Mouse (Mus musculus) liver, postnatal 0 days (tissue): ENCODE data around the gene Mlx. TPM values are rescaled to one million over a fixed set of nuclear protein-coding genes. Genes with fewer than 3 reads are reported as not detected.
A peak's percentile ranks its signal among the peaks of the same experiment; 100 is the strongest.

Experiments used
- ATAC-seq: fragments of 200-750 bp; cut with Nextera tagmentation; 2 replicates; pipeline ENCODE4 v1.8.0; 2017; ENCODE audit warnings: mild to moderate bottlenecking, moderate library complexity
- DNase-seq: peaks from one replicate; pipeline ENCODE4 v3.0.0-alpha.2; 2016
- H3K27ac ChIP-seq: fragments of 300-500 bp; sonication (generic); 2 replicates; pipeline ENCODE4 v1.5.1; 2014; ENCODE audit warnings: antibody characterized with exemption, moderate library complexity, mild to moderate bottlenecking, low read depth
- H3K27me3 ChIP-seq: fragments of 300-500 bp; sonication (generic); 2 replicates; pipeline ENCODE4 v1.6.1; 2014; ENCODE audit warnings: low read length, control low read depth, mixed read lengths; ENCODE audit not compliant: insufficient read depth
- H3K36me3 ChIP-seq: fragments of 300-500 bp; sonication (generic); replicated peaks from 2 replicates; pipeline ENCODE4 v1.6.1; 2014; ENCODE audit warnings: mild to moderate bottlenecking, control low read depth, low read length, moderate library complexity, mixed read lengths; ENCODE audit not compliant: insufficient read depth
- H3K4me1 ChIP-seq: fragments of 300-500 bp; sonication (generic); 2 replicates; pipeline ENCODE4 v1.6.1; 2014; ENCODE audit warnings: antibody characterized with exemption, mild to moderate bottlenecking, control low read depth; ENCODE audit not compliant: insufficient read depth
- H3K4me2 ChIP-seq: fragments of 300-500 bp; sonication (generic); 2 replicates; pipeline ENCODE4 v1.6.1; 2014; ENCODE audit warnings: low read depth, mild to moderate bottlenecking, low read length, moderate library complexity, mixed read lengths
- H3K4me3 ChIP-seq: fragments of 300-500 bp; sonication (generic); 2 replicates; pipeline ENCODE4 v1.5.1; 2014; ENCODE audit warnings: low read depth, low read length
- H3K9ac ChIP-seq: fragments of 300-500 bp; sonication (generic); replicated peaks from 2 replicates; pipeline ENCODE4 v1.6.1; 2014; ENCODE audit warnings: mild to moderate bottlenecking, moderate library complexity
- H3K9me3 ChIP-seq: fragments of 300-500 bp; sonication (generic); 2 replicates; pipeline ENCODE4 v1.6.1; 2016; ENCODE audit warnings: mild to moderate bottlenecking, control low read depth, low read length, mixed read lengths
- CTCF ChIP-seq: sonication (generic); IDR thresholded peaks from 2 replicates; pipeline ENCODE4 v1.5.1; 2016; ENCODE audit warnings: antibody characterized with exemption, low read depth
- EP300 ChIP-seq: IDR thresholded peaks from 2 replicates; pipeline ENCODE4 v1.6.1; 2016; ENCODE audit warnings: antibody characterized with exemption, low read depth, mild to moderate bottlenecking
- WGBS: fragments of 180-500 bp; shearing (Covaris S2); extraction: QIAGEN DNeasy Blood & Tissue Kit; methylation state at CpG from one replicate; pipeline ENCODE4 v1.1.7; 2014; ENCODE audit not compliant: insufficient replicate concordance; 5-methylcytosine and 5-hydroxymethylcytosine counted together
- polyA plus RNA-seq: library from polyadenylated mRNA; unstranded; fragments of >200 nt; fragmentation: Nextera tagmentation; extraction: Ambion mirVana; gene quantifications from 2 replicates; pipeline ENCODE4 v1.2.1, GENCODE M21; 2015

The Mlx gene
- polyA plus RNA-seq, 1 experiment from 2014 or later: 24.1 TPM

GRCm38 (mm10) chr11:101085617-101086322 is 1.3 kb upstream of the Mlx start:
- no peaks in the 10 kb centered on the region for H3K9me3 ChIP-seq
- H3K36me3 ChIP-seq: peaks cover 34% of the 10 kb centered on the region
- peaks cover 46% of the 10 kb centered on the region for H3K4me1 ChIP-seq
- WGBS: 89% methylated on average over 18 of the region's 18 CpGs
- DNase-seq: no peak
- TF ChIP-seq CTCF (no peak), EP300 (no peak)
- H3K4me3 ChIP-seq: no peak overlapping the region
- H3K27me3 ChIP-seq: no peaks in the 10 kb centered on the region
- no peak overlapping the region for H3K27ac ChIP-seq
- H3K9ac ChIP-seq: no peak overlapping the region
- H3K4me2 ChIP-seq: no peak overlapping the region
- no peak for ATAC-seq

GRCm38 (mm10) chr11:101086323-101086674 is 778 bp upstream of the Mlx start:
- Histone ChIP-seq H3K9me3 (no peaks in the 10 kb centered on the region), H3K27me3 (no peaks in the 10 kb centered on the region), H3K9ac (peak overlapping the region; percentile 86; the same call in 1 of the 2 replicates), H3K27ac (peak overlapping the region; percentile 87), H3K4me3 (peak overlapping the region; percentile 80; the same call in 1 of the 2 replicates), H3K4me2 (peak overlapping the region; percentile 98), H3K4me1 (peaks cover 44% of the 10 kb centered on the region), H3K36me3 (peaks cover 39% of the 10 kb centered on the region)
- ATAC-seq (no peak), DNase-seq (no peak)
- TF ChIP-seq CTCF: no peak
- TF ChIP-seq EP300: no peak
- WGBS: 76% methylated on average over 6 of the region's 6 CpGs

DNA sequence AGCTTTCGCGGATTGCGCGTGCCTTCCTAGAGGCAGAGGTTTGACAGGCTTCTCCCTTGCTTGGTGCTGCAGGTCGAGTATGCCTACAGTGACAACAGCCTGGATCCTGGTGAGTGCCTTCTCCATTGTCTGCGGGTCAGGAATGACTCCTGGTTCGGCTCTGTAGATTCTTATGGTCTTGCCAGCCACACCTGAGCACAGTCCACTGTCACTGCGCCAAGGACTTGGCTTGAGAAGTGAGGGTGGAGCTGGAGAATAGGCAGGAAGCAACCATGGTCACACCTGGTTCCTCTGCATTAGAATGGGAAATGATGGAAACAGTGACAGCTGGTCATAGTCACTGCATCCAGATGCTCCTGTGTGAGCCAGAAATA is 592 bp downstream of the Mlx start:
- Histone ChIP-seq H3K9me3 (no peaks in the 10 kb centered on the region), H3K27me3 (no peaks in the 10 kb centered on the region), H3K36me3 (peaks cover 53% of the 10 kb centered on the region), H3K4me3 (peak overlapping the region; percentile 80), H3K9ac (peak overlapping the region; percentile 86), H3K27ac (peak overlapping the region; percentile 87), H3K4me1 (peaks cover 35% of the 10 kb centered on the region), H3K4me2 (peak overlapping the region; percentile 98)
- TF ChIP-seq EP300: no peak
- no peak for TF ChIP-seq CTCF
- ATAC-seq (no peak), DNase-seq (no peak)
- WGBS: 8% methylated on average over 8 of the region's 8 CpGs

DNA sequence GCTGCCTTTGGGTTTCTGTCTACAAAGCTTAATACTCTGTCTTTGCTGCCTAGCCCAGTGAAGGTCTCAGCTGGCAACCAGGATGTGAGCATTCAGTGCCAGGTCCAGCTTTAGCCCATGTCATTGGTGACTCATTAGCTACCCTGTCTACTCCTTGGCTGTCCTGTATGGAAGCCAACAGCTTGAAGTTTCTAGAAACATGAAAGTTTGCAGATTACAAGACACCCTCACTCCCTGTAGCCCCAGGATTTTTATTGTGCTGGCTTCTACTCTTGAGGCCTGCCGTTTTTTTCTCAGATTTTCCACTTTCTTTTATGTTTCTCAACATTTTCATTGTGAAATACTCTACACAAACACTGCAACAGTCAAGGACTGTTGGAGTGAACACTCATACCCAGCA is 2.9 kb downstream of the Mlx start:
- H3K27ac ChIP-seq: no peak overlapping the region
- TF ChIP-seq EP300 (no peak), CTCF (no peak)
- H3K4me3 ChIP-seq: no peak overlapping the region
- no peak for ATAC-seq
- H3K27me3 ChIP-seq: no peaks in the 10 kb centered on the region
- no peak overlapping the region for H3K4me2 ChIP-seq
- 60% methylated on average over 1 of the region's 1 CpGs for WGBS
- peaks cover 56% of the 10 kb centered on the region for H3K36me3 ChIP-seq
- no peak overlapping the region for H3K9ac ChIP-seq
- peaks cover 26% of the 10 kb centered on the region for H3K4me1 ChIP-seq
- DNase-seq: no peak
- no peaks in the 10 kb centered on the region for H3K9me3 ChIP-seq

DNA sequence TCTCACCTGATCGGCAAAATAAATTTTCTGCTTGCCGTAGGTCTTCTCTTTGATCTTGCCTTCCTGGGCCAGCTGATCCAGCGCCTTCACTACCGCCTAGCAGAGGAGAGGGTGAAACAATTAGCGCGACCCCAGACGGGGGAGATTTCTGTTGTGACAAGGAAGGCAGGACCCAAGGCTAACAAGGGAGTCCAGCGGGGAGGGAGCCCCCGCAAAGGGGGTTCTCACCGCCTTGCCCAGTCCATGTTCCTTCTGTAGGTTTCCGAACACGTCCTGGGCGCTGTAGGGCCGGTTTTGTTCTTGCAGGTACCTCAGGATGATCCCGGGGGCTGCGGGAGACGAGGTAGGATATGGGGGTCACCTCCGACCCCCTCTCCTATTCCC is 7.8 kb downstream of the Mlx start:
- no peaks in the 10 kb centered on the region for H3K27me3 ChIP-seq
- H3K9ac ChIP-seq: peak overlapping the region; percentile 82
- H3K36me3 ChIP-seq: peaks cover 69% of the 10 kb centered on the region
- TF ChIP-seq EP300 (no peak), CTCF (no peak)
- H3K4me1 ChIP-seq: peaks cover 12% of the 10 kb centered on the region
- WGBS: 1% methylated on average over 18 of the region's 18 CpGs
- H3K4me2 ChIP-seq: peak overlapping the region; percentile 83
- no peak for DNase-seq
- 0 out of 2 replicates have a peak overlapping the region, but pooled peaks have one; percentile 97 for H3K27ac ChIP-seq
- no peaks in the 10 kb centered on the region for H3K9me3 ChIP-seq
- ATAC-seq: peak; percentile 5
- H3K4me3 ChIP-seq: peak overlapping the region; percentile 76

DNA sequence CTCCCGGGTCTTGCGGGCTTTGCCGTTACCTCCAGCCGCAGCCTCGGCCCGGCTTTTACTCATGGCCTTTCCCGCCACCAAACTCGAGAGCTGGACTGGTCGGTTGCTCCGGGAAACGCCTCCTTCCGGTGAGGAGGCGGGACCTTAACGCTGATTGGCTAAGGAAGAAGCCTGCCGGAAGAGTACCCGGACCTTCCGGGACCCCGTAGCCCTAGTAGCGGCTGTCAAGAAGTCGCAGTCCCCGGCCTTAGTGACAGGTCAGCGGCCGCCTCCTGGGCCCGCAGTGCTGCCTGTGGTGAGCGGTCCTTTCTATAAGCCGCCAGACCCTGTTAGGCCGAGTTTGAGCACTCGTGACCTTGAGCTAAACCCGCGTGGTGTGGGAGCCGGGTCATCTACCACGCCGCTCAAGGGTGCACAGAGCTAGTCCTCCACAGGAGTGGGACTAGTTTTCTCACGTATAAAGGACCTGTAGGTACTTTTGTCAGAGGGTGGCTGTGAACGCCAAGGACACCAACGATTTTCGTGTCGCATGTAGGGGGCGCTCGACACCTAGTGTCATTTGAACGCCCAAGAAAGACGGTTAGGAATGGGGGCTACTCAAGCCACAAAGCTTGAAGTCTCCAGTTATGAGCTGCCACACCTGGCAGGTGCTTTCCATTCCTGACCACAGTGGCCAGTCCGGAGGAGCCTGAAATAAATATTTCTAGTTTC is 8.4 kb downstream of the Mlx start, which contains the start of gene Psmc3ip:
Gene Psmc3ip, minus strand, starts transcription at position 123 of the 711 bp plus-strand sequence.
- Histone ChIP-seq H3K27ac (peak within 1 kb of the TSS; percentile 97), H3K9me3 (no peaks in the 10 kb centered on the region), H3K36me3 (peaks cover 73% of the 10 kb centered on the region), H3K4me3 (peak within 1 kb of the TSS; percentile 76), H3K27me3 (no peaks in the 10 kb centered on the region), H3K9ac (peak within 1 kb of the TSS; percentile 82), H3K4me2 (peak within 1 kb of the TSS; percentile 83), H3K4me1 (peaks cover 12% of the 10 kb centered on the region)
- DNase-seq (peak; percentile 96), ATAC-seq (peak; percentile 98)
- TF ChIP-seq CTCF: peak; percentile 89
- TF ChIP-seq EP300: peak; percentile 24; the same call in 1 of the 2 replicates
- WGBS: 1% methylated on average over 43 of the region's 43 CpGs
